Mouse (Mus musculus) brain, embryonic 14.5 days (tissue): Measurements from ENCODE around the gene Eif2ak1. TPM values are rescaled to one million over a fixed set of nuclear protein-coding genes. Genes with fewer than 3 reads are reported as not detected.
A peak's percentile ranks its signal among the peaks of the same experiment; 100 is the strongest.

Experiments used
- DNase-seq: peaks from one replicate; pipeline ENCODE4 v3.0.0-alpha.2; 2011; ENCODE audit warnings: low read depth
- CTCF ChIP-seq: fragments of 200-500 bp; IDR thresholded peaks from 2 replicates; pipeline ENCODE4 v1.5.1; 2012; ENCODE audit warnings: inconsistent platforms, mild to moderate bottlenecking, moderate library complexity, borderline replicate concordance; ENCODE audit not compliant: insufficient read depth, insufficient read length; ENCODE audit errors: extremely low read depth
- POLR2A ChIP-seq: fragments of 200-500 bp; IDR thresholded peaks from 2 replicates; pipeline ENCODE4 v1.6.1; 2012; ENCODE audit warnings: mild to moderate bottlenecking, inconsistent platforms, borderline replicate concordance; ENCODE audit not compliant: poor library complexity, insufficient read depth, insufficient read length, severe bottlenecking; ENCODE audit errors: extremely low read depth
- polyA plus RNA-seq: library from polyadenylated mRNA; depleted of rRNA; stranded (reverse); fragments of >200 nt; gene quantifications from 2 replicates; pipeline ENCODE4 v1.2.3, GENCODE M21; 2012

Gene Eif2ak1
- polyA plus RNA-seq, 1 experiment, result 31.8 TPM

DNA sequence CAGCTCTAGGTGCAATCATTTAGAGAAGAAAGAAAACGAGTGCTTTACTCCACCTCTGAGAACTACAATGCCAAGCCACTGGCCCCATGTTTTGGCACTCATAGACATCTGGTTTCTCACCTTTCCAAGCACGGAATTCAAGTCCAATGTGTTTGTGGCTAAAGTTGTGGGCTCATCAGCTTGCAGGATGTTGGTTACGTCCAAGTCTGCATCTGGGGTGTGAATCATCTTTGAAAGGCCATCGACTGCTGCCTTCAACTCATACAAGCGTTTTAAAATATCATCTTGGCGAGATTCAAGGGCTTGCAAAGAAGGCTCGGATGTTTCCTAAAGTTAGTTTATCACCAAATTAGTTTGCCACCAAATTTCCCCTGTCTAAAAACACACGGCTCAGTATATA lies 88.8 kb downstream of the Eif2ak1 start:
- TF ChIP-seq POLR2A, result no peak
- TF ChIP-seq CTCF, result no peak
- DNase-seq, result no peak

DNA sequence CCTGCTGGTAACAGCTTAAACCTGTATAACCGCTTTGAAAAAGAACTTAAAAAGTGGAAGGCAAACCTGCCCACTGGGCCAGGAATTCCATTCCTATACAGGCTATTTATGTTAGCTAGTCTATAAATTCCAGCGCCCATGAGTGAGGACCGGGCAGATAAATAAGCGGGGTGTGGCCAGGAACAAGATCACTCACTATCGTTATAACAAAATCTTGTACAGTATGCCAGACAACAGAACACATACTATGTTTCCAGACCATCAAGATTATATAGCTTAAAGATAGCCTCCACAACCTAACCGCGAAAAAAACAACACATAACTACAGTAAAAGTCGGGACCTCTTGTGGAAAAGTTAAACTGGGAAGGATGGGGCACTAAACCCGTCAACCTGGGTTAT lies 91.3 kb downstream of the Eif2ak1 start:
- DNase-seq, result no peak
- TF ChIP-seq POLR2A, result no peak
- TF ChIP-seq CTCF, result no peak

DNA sequence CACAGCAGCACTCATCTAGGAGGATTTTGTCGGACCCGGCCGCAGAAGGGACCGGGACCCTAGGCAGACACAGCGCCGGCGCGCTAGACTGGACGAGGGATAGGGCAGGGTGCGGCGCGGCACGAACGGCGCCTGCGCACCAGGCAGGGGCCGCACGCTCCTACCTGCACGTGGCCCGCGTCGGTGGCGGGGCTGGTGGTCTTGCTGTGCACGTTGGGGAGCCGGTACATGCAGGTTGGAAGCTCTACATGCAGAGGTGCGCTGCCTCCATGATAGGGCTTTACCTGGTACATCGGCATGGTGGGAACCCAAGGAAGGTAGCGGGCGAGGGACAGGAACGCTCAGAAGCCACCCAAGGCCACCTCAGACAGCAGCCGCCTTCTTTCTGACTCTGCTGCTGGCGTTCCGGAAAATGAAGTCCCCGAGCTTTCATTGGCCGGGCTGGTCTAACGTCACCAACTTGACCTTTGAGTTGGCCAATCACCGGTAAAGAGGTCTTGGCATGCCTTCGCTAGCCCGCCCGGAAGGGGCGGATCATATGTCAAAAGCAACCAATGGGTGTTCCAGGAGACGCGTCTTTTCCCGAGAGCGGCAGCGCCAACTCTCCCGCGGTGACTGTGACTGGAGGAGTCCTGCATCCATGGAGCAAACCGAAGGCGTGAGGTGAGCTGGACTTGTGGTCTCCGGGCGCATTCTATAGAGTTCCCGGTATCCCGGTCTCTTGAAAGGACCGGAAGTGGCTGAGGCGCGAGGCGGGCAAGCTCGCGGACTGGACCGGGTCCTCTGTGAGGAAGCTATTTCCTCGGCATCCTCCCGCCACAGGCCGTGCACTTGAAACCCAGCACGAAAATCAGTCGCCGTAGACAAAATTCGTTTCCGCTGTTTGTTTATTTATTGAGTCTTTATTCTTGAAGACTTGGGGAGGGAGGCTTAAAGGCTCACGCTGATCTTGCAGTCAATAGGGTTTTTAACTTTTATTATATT lies 92.1 kb downstream of the Eif2ak1 start, which contains the start of the genes Aimp2 and Pms2:
Gene Aimp2 (minus strand): TSS at position 431 of the 984 bp plus-strand sequence.
Gene Pms2 (plus strand): TSS at position 548 of the 984 bp plus-strand sequence.
- peak; percentile 100 for DNase-seq
- no peak for TF ChIP-seq CTCF
- TF ChIP-seq POLR2A, result no peak; the same call in none of the 2 replicates

DNA sequence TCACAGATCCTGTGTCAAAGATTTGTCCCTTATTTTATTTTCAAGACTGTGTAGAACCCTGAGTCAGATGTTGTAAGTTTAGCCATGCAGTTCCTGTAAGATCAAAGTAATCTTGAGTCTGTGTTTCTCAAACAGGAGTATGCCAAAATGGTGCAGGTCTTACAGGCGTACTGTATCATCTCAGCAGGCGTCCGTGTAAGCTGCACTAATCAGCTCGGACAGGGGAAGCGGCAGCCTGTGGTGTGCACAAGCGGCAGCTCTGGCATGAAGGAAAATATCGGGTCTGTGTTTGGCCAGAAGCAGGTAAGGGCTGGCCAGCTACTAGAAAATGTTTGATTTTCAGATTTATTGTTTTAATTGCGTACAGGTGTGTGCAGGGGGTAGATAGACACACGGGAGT lies 98.6 kb downstream of the Eif2ak1 start:
- TF ChIP-seq POLR2A (no peak), CTCF (no peak)
- no peak for DNase-seq

DNA sequence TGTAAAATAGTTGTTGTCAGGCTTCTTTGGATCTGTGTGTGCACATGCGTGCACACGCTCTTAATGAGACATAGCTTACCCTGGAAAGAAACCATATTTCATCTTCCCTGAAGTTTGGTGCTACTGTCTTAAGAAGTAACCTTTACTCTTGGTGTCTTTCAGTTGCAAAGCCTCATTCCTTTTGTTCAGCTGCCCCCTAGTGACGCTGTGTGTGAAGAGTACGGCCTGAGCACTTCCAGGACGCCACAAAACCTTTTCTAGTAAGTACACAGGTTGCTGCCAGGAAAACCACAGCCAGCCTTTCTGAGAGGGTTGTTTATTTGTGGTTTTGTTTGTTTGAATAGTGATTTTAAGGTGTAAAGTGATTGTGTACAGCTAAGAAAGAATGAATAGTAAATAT lies 99.8 kb downstream of the Eif2ak1 start:
- DNase-seq, result peak; percentile 66
- TF ChIP-seq CTCF (peak; percentile 55; the same call in 1 of the 2 replicates), POLR2A (no peak)

DNA sequence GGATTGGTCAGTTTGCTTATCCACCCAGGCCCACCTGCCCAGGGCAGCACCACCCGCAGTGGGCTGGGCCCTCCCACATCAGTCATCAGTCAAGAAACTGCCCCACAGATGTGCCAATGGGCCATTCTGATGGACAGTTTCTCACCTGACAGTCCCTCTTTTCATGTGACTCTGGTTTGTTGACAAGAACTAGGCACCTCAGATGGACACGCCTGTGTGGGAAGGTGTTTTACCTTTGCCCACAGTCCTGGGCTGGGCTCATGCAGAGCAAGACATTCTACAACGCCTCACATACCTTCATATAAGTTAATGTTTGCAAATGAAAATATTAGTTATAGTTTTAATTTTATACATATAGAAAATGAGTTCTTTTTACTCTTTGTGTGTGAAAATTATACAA lies 100.5 kb downstream of the Eif2ak1 start:
- TF ChIP-seq POLR2A (no peak), CTCF (no peak)
- no peak for DNase-seq

DNA sequence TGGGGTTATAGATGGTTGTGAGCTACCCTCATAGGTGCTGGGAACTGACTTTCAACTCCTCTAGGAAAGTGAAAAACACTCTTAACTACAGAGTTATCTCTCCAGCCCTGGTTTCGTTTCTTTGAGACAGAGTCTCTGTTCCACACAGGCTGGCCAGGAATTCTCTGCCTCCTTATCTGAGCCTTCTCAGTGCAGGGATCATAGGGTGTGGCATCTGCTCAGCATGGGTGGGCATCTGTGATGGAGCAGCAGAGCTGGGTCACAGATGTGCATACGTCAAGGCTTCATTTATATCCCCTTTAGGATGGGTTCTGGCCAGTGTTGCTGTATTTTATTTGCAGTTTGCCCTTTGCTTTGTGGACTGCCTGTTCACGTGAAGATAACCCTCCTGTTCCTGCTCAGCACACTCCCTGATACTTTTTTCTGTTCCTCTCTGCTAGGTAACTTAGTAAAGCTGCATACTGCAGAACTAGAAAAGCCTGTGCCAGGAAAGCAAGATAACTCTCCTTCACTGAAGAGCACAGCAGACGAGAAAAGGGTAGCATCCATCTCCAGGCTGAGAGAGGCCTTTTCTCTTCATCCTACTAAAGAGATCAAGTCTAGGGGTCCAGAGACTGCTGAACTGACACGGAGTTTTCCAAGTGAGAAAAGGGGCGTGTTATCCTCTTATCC lies 107.3 kb downstream of the Eif2ak1 start:
- no peak for TF ChIP-seq POLR2A
- TF ChIP-seq CTCF, result no peak
- no peak for DNase-seq

DNA sequence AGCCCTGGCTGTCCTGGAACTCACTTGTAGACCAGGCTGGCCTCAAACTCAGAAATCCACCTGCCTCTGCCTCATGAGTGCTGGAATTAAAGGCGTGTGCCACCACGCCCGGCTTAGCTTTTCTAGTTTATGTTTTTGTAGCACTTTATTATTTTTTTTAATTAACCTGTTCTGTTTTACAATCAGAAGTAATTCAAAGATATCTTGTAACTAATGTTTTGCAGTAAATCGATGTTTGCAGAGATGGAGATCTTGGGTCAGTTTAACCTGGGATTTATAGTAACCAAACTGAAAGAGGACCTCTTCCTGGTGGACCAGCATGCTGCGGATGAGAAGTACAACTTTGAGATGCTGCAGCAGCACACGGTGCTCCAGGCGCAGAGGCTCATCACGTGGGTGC lies 110.3 kb downstream of the Eif2ak1 start, which contains the start of gene Gm42421:
Gene Gm42421 (plus strand): TSS at position 301 of the 400 bp plus-strand sequence.
- DNase-seq, result no peak
- TF ChIP-seq CTCF (no peak), POLR2A (no peak)

DNA sequence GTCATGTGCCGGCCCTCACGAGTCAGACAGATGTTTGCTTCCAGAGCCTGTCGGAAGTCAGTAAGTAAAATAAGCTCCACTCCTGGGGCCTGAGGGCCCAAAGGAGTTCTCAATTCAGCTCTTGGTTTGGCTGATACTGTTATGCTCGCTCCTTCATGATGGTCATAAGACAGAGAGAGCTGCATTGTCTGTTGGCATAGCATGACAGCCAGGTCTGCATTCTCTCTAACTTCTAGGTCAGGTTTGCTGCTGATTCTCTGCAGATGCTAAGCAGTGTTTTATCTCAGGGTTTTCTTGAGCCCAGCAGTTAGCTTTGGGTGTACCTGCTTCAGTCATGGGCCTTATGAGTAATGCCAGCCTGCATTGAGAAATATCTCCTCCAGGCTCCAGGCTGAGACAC lies 111.7 kb downstream of the Eif2ak1 start:
- no peak for DNase-seq

DNA sequence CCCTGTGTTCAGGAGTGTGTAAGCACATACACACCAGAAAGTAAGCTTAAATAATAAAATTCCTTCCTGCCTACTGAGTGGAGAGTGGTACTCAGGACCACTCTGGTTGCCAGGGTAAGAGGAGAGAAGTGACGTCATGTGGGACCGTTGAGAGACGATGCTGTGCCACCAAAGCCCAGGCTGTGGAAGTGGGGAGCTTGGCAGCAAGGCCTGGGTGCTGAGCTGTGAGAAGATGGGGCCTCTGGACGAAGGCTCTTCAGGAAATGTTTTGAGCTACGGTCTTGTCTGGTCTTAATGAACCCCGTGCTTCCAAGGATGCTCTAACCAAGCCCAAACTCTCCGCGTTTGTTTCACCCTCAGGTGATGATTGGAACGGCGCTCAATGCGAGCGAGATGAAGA lies 113.1 kb downstream of the Eif2ak1 start:
- no peak for DNase-seq
- TF ChIP-seq CTCF (no peak), POLR2A (no peak)

More for the DNA sequence above, 111.7 kb downstream of the Eif2ak1 start:
- TF ChIP-seq CTCF (no peak), POLR2A (no peak)
